Comparison of ENCODE assay signal across 8 mouse cellular contexts in genomic region chr5:33335273-33335976, GRCm38 (mm10). TPM values are rescaled to one million over a fixed set of nuclear protein-coding genes. Genes with fewer than 3 reads are reported as not detected.
DNase-seq lines count a peak whose midpoint lies in the region; ATAC-seq and TF ChIP-seq lines count a peak whose summit lies in the region.

TSS of gene Maea (plus strand) at chr5:33335509.

- TF ChIP-seq EP300 in lung, postnatal 0 days (IDR thresholded peaks at IDR 0.05) = no peak

- H3K27ac ChIP-seq in hindbrain, embryonic 10.5 days = peak within 1 kb of the TSS; percentile 91
- H3K27ac ChIP-seq in lung, postnatal 0 days (ENCODE audit: low read length) = peak within 1 kb of the TSS; percentile 92

- no peak for TF ChIP-seq CTCF in lung, postnatal 0 days (IDR thresholded peaks at IDR 0.05)

- H3K4me3 ChIP-seq in hindbrain, embryonic 10.5 days = peak within 1 kb of the TSS; percentile 87
- H3K4me3 ChIP-seq in lung, postnatal 0 days (ENCODE audit: low read depth, low read length) = peak within 1 kb of the TSS; percentile 95

- peak within 1 kb of the TSS; percentile 85 for H3K4me2 ChIP-seq in lung, postnatal 0 days (replicated peaks; ENCODE audit: low read depth, low read length)

- H3K27me3 ChIP-seq in hindbrain, embryonic 10.5 days (ENCODE audit: insufficient read depth, poor library complexity, severe bottlenecking) = no peaks in the 10 kb centered on the region
- H3K27me3 ChIP-seq in lung, postnatal 0 days (replicated peaks; ENCODE audit: insufficient read depth, low read length) = no peaks in the 10 kb centered on the region

- H3K36me3 ChIP-seq in hindbrain, embryonic 10.5 days = peaks cover 25% of the 10 kb centered on the region
- H3K36me3 ChIP-seq in lung, postnatal 0 days (ENCODE audit: insufficient read depth, low read length) = no peaks in the 10 kb centered on the region

- ATAC-seq in frontal cortex, adult (ENCODE audit: low TSS enrichment) = peak; percentile 100
- ATAC-seq in lung, postnatal 0 days = peak; percentile 100

- DNase-seq in MN1 (ENCODE audit: low spot score) = peak; percentile 99
- DNase-seq in cerebellum, adult 9-10 months = peak; percentile 96
- DNase-seq in hindbrain, embryonic 10.5 days (ENCODE audit: low spot score) = peak; percentile 97
- peak; percentile 98 for DNase-seq in layer of hippocampus, adult 9-11 months
- peak; percentile 99 for DNase-seq in lung, postnatal 0 days (ENCODE audit: low spot score)
- DNase-seq in ovary, postnatal 14 days (ENCODE audit: low spot score) = peak; percentile 91
- DNase-seq in thymus, postnatal 14 days = peak; percentile 95

- H3K9me3 ChIP-seq in hindbrain, embryonic 10.5 days = peaks cover 11% of the 10 kb centered on the region; the same call in 1 of the 2 replicates
- H3K9me3 ChIP-seq in lung, postnatal 0 days (ENCODE audit: low read length) = no peaks in the 10 kb centered on the region

- peak within 1 kb of the TSS; percentile 89 for H3K9ac ChIP-seq in lung, postnatal 0 days (replicated peaks; ENCODE audit: low read depth)

- peaks cover 26% of the 10 kb centered on the region for H3K4me1 ChIP-seq in hindbrain, embryonic 10.5 days (replicated peaks)
- H3K4me1 ChIP-seq in lung, postnatal 0 days (ENCODE audit: insufficient read depth, low read depth, low read length) = peaks cover 12% of the 10 kb centered on the region; the same call in 1 of the 2 replicates

- WGBS in hindbrain, embryonic 10.5 days = under 1% methylated on average over 71 of the region's 71 CpGs
- WGBS in lung, postnatal 0 days = 4% methylated on average over 63 of the region's 71 CpGs

RNA-seq across cellular contexts. Expression of gene Maea, which starts in this region (rescaled TPM):
- 154 and 164 TPM in 2 replicates for polyA plus RNA-seq in hindbrain, embryonic 10.5 days (2016; fragmentation: Nextera tagmentation; extraction: Ambion mirVana)
- 93.6 and 96.0 TPM in 2 replicates for polyA plus RNA-seq in lung, postnatal 0 days (2015; fragmentation: Nextera tagmentation; extraction: Ambion mirVana)

Comparison
In these comparisons a context has a peak if more than half of its experiments do, and no peak if none do; other contexts are left out.
1. Peak in every context shown above with its lines: DNase-seq, ATAC-seq, H3K4me3 ChIP-seq and H3K27ac ChIP-seq.